Mouse (Mus musculus) hindbrain, embryonic 14.5 days (tissue): ENCODE results near the gene Ikbip. TPM values are rescaled to one million over a fixed set of nuclear protein-coding genes. Genes with fewer than 3 reads are reported as not detected.

Experiments
- ATAC-seq: fragments of 200-750 bp; cut with Nextera tagmentation; 2 replicates; pipeline ENCODE4 v1.8.0; 2017; ENCODE audit warnings: moderate number of reproducible peaks, mild to moderate bottlenecking, moderate TSS enrichment, moderate library complexity; ENCODE audit not compliant: low FRiP score
- DNase-seq: peaks from one replicate; pipeline ENCODE4 v3.0.0-alpha.2; 2015; ENCODE audit warnings: low spot score
- H3K27ac ChIP-seq: fragments of 300-500 bp; sonication (generic); 2 replicates; pipeline ENCODE4 v1.5.1; 2014; ENCODE audit warnings: mild to moderate bottlenecking, moderate library complexity
- H3K27me3 ChIP-seq: fragments of 300-500 bp; sonication (generic); 2 replicates; pipeline ENCODE4 v1.6.1; 2014; ENCODE audit warnings: mild to moderate bottlenecking, low read length, mixed read lengths; ENCODE audit not compliant: control insufficient read depth, insufficient read depth
- H3K36me3 ChIP-seq: fragments of 300-500 bp; sonication (generic); replicated peaks from 2 replicates; pipeline ENCODE4 v1.6.1; 2014; ENCODE audit not compliant: control insufficient read depth, insufficient read depth
- H3K4me1 ChIP-seq: fragments of 300-500 bp; sonication (generic); replicated peaks from 2 replicates; pipeline ENCODE4 v1.6.1; 2014; ENCODE audit warnings: antibody characterized with exemption, low read length, mixed read lengths; ENCODE audit not compliant: control insufficient read depth, insufficient read depth
- H3K4me2 ChIP-seq: fragments of 300-500 bp; sonication (generic); replicated peaks from 2 replicates; pipeline ENCODE4 v1.6.1; 2014; ENCODE audit warnings: mild to moderate bottlenecking, moderate library complexity
- H3K4me3 ChIP-seq: fragments of 300-500 bp; sonication (generic); replicated peaks from 2 replicates; pipeline ENCODE4 v1.5.1; 2014; ENCODE audit warnings: mild to moderate bottlenecking, low read length
- H3K9ac ChIP-seq: fragments of 300-500 bp; sonication (generic); 2 replicates; pipeline ENCODE4 v1.6.1; 2014
- H3K9me3 ChIP-seq: fragments of 300-500 bp; sonication (generic); 2 replicates; pipeline ENCODE4 v1.6.1; 2016; ENCODE audit warnings: low read length; ENCODE audit not compliant: control insufficient read depth
- WGBS: fragments of 180-500 bp; shearing (Covaris S2); extraction: QIAGEN DNeasy Blood & Tissue Kit; methylation state at CpG from one replicate; pipeline ENCODE4 v1.1.7; 2014; 5-methylcytosine and 5-hydroxymethylcytosine counted together
- polyA plus RNA-seq: library from polyadenylated mRNA; unstranded; fragments of >200 nt; fragmentation: Nextera tagmentation; extraction: Ambion mirVana; gene quantifications from 2 replicates; pipeline ENCODE4 v1.2.1, GENCODE M21; 2014

The Ikbip gene
- polyA plus RNA-seq, 1 experiment from 2014 or later = 19.8 TPM

DNA sequence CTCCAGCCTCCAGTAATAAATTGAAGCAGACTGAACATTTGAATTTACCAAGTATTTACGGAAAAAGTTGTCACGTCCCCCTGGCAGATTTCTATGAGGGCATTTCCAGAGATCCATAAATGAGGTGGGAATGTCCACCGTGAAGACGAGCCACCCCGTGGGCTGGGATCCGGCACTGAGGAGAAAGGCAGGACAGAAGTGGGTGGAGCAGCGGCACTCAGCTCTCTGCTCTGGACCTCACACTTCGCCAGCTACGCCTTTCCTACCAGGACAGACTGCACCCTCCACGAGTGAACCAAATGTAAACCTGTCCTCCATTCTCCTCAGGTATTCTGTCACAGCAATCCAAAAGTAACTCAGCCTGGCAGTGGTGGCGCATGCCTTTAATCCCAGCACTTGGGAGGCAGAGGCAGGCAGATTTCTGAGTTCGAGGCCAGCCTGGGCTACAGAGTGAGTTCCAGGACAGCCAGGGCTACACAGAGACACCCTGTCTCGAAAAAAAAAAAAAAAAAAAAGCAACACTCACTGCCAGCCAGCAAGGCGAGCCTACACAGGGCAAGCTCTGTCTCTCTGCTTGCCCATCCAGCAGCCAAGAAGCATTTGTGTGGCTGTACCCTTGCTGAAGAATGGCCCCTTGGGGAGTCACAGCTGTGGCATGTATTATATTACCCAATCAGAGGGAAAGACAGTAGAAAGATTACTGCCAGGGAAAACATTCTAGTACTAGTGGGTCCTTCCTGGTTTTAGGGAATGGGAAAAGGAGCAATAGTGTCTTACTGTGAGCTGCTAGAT lies 20.3 kb downstream of the Ikbip start:
- Histone ChIP-seq H3K27me3 (no peaks in the 10 kb centered on the region), H3K4me1 (no peaks in the 10 kb centered on the region), H3K27ac (no peak overlapping the region), H3K4me3 (no peak overlapping the region), H3K4me2 (no peak overlapping the region), H3K9ac (no peak overlapping the region), H3K36me3 (peaks cover 6% of the 10 kb centered on the region), H3K9me3 (no peaks in the 10 kb centered on the region)
- ATAC-seq (no peak), DNase-seq (no peak)
- 92% methylated on average over 14 of the region's 14 CpGs for WGBS

DNA sequence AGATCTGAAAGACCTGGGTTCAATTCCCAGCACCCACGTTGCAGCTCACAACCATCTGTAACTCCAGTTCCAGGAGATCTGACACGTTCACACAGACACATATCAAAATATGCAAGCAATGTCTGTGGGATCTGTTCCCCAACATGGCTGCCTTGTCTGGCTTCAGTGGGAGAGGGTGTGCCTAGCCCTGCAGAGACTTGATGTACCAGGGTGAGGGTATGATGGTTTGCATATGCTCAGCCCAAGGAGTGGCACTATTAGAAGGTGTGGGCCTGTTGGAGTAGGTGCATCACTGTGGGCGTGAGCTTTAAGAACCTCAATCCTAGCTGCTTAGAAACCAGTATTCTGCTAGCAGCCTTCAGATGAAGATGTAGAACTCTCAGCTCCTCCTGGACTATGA lies 23.2 kb downstream of the Ikbip start:
- Histone ChIP-seq H3K9ac (no peak overlapping the region), H3K36me3 (peaks cover 6% of the 10 kb centered on the region), H3K9me3 (no peaks in the 10 kb centered on the region), H3K4me1 (no peaks in the 10 kb centered on the region), H3K4me2 (no peak overlapping the region), H3K27ac (no peak overlapping the region), H3K4me3 (no peak overlapping the region), H3K27me3 (no peaks in the 10 kb centered on the region)
- WGBS = 93% methylated on average over 3 of the region's 3 CpGs
- DNase-seq (no peak), ATAC-seq (no peak)

DNA sequence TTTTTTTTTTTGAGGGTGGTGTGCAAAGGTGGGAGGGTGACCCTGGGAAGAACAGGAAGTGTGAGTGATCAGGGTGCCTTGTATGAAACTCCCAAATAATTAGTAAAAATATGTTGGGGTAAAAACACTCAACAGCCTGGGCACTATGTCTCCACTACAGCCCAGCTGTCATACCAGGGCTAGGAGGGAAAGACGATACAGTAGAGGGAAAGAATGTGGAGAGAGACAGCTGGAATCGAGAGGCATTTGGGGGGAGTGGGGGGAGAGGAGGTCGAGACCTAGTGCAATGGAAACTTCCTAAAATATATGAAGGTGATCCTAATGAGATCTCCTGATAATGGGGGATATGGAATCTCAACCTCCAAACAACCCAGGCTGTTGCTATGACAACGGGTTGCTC lies 27.1 kb downstream of the Ikbip start:
- H3K4me3 ChIP-seq = no peak overlapping the region
- WGBS = 80% methylated on average over 4 of the region's 4 CpGs
- DNase-seq = no peak

DNA sequence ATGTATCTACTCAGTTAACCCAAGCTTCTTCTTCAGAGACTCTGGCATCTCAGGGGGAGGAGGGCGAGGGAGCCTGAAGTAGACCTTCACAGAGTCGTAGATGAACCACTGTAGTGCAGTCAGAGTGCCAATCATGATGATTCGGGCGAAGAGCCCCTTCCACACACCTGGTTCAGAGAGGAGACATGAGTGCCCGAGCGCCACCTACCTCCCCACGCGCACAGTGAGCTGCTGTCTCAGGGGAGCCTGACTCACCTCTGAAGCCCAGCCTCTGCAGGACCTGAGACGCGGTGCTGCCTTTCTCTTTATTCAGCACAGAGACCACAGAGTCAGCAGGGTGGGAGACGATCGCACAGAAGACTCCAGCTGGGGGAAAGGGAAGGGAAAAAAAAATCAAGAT lies 34.2 kb downstream of the Ikbip start:
- peaks cover 93% of the 10 kb centered on the region for H3K36me3 ChIP-seq
- H3K27me3 ChIP-seq = no peaks in the 10 kb centered on the region
- H3K4me1 ChIP-seq = peaks cover 5% of the 10 kb centered on the region
- H3K27ac ChIP-seq = no peak overlapping the region
- WGBS = 96% methylated on average over 12 of the region's 12 CpGs
- ATAC-seq (no peak), DNase-seq (no peak)
- H3K9me3 ChIP-seq = peaks cover 10% of the 10 kb centered on the region; the same call in 1 of the 2 replicates
- no peak overlapping the region for H3K4me3 ChIP-seq
- H3K9ac ChIP-seq = no peak overlapping the region
- H3K4me2 ChIP-seq = no peak overlapping the region

More for the DNA sequence above, 27.1 kb downstream of the Ikbip start:
- Histone ChIP-seq H3K27me3 (no peaks in the 10 kb centered on the region), H3K36me3 (peaks cover 27% of the 10 kb centered on the region), H3K4me1 (no peaks in the 10 kb centered on the region), H3K27ac (no peak overlapping the region), H3K4me2 (no peak overlapping the region), H3K9ac (no peak overlapping the region), H3K9me3 (peaks cover 10% of the 10 kb centered on the region; the same call in 1 of the 2 replicates)
- no peak for ATAC-seq

DNA sequence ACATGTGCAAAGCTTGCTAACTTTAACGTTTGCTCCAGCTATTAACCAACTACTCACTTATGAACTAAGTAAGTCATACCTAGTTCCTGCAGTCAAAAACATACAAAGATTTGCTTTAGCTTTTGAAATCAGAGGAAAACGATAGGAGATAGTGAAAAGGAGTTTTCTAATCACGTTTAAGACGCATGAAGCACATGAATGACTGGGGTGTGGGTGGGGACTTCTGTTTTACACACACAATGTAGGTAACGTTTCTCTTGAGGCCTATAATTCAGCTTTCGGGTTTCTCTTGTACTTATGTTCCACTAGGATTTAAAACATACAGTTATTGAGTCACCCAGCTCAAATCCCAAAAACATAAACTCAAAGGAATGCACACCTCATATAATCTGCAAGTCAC lies 39.9 kb downstream of the Ikbip start:
- no peak overlapping the region for H3K27ac ChIP-seq

DNA sequence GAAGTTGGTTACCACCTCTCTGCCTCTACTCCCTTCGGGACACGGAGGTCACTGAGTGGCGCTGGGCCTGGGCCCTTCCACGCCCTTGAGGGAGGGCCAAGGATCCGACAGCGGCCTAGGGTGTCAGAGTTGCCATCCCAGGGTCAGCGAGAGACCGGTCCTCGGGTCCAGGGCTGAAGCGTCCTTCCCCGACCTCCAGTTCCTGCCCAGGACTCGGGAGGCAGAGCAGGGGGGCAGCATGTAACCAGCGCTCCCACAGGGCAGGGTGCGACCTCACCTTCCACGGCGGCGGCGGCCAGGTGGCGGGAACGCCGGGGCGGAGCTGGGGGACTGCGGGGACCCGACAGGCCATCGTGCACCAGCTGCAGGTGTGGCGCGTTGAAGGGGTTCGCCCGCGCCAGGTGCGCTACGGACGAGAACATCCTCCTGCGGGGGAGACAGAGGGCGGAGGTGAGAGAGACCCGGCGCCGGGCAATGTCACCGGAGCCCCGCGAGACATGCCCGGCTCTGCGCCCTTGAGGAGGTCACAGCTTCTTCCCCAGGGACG lies 40.6 kb downstream of the Ikbip start:
- DNase-seq = no peak
- Histone ChIP-seq H3K36me3 (peaks cover 35% of the 10 kb centered on the region), H3K9me3 (no peaks in the 10 kb centered on the region), H3K27ac (peak overlapping the region; percentile 97), H3K4me3 (peak overlapping the region; percentile 100), H3K4me1 (peaks cover 15% of the 10 kb centered on the region), H3K4me2 (peak overlapping the region; percentile 96), H3K9ac (peak overlapping the region; percentile 100), H3K27me3 (no peaks in the 10 kb centered on the region)
- ATAC-seq = peak; percentile 39
- WGBS = under 1% methylated on average over 43 of the region's 44 CpGs

More for the DNA sequence above, 39.9 kb downstream of the Ikbip start:
- 36% methylated on average over 6 of the region's 6 CpGs for WGBS
- Histone ChIP-seq H3K4me1 (peaks cover 15% of the 10 kb centered on the region), H3K27me3 (no peaks in the 10 kb centered on the region), H3K4me2 (peak overlapping the region; percentile 96), H3K9ac (peak overlapping the region; percentile 100), H3K9me3 (no peaks in the 10 kb centered on the region), H3K36me3 (peaks cover 43% of the 10 kb centered on the region), H3K4me3 (peak overlapping the region; percentile 100)
- ATAC-seq (no peak), DNase-seq (no peak)

DNA sequence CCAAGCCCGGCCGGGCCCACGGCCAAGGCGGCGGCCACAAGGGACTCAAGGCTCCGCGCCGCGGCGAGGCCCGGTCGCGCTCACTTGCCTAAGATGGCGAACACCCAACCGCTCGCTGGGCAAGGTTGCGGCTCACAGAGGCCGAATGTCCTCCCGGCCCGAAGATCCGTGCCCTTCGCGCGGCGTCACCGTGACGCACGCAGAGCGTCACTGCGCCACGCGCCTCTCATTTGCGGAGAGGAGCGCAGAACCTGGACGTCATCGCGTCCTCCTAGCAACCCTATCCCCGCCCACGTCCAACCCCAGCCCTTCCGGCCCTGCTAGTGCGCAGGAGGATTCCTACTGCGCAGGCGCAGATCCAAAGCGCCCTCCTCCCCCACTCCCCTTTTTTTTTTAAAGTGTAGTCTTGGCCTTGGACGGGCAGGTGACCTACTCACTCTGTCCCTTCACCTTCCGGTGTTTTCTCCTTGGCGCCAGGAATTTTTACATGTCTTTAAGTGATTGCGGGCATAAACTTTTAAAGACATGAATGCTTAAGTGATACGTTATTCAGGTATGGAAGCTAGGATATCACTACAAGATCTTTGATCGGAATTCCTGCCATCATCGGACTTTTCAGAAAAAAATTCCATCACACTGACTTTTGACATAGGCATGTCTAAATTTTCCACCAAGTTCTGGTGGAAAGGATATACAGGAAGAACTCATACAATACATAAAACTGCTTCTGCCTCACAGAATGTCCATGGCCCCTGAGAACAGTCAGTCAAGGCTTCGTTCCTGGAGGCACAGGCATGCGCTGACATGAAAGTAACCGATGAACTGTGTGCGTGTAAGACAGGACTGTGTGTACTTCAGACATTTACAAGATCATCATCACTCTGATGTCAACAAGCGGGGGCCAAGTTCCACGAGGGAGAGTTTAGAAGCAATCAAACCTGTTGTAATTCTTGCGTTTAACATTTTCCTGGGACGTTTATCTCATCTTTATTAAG lies 41.4 kb downstream of the Ikbip start, which contains the start of gene Slc25a3:
TSS of gene Slc25a3 (minus strand) at position 232 of the 995 bp plus-strand sequence.
- ATAC-seq = peak; percentile 100
- H3K9me3 ChIP-seq = no peaks in the 10 kb centered on the region
- H3K27ac ChIP-seq = peak within 1 kb of the TSS; percentile 97

DNA sequence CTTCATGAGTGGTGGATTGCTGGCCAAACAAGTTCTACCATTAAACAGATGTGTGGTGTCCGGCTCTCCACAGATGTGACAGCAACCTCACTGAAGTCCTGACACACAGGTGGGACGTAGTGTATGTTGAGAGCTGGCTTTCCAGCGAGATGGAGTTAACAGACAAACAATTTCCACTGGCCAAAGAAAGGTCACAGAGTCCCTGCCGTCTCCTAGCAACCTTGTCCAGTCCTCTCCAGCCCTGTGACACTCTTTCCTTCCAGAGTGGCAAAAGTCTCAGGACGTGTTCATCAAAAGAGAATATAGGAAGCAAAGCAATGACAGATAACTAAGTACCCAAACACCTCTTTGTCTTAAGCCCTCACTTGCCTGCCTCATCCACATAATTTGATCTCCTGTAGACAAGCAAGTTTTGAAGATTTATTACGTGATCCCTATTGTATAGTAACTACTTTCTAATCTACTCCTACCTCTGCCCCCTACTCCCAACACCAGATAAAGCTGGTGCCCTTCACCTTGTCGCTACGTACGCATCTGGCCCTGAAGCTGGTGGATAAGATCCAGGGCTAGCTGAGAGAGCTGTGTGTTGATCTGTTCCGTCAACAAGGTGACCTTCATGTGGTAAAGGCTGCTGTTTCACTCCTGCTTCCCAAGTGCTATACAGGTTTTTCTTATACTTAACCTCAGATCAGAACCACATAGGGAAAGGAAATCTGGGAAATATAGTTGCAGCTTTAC lies 44.0 kb downstream of the Ikbip start:
- Histone ChIP-seq H3K27me3 (no peaks in the 10 kb centered on the region), H3K4me3 (no peak overlapping the region), H3K9ac (no peak overlapping the region), H3K36me3 (peaks cover 4% of the 10 kb centered on the region), H3K4me1 (peaks cover 12% of the 10 kb centered on the region), H3K27ac (no peak overlapping the region), H3K9me3 (no peaks in the 10 kb centered on the region), H3K4me2 (no peak overlapping the region)
- ATAC-seq (no peak), DNase-seq (no peak)
- 74% methylated on average over 10 of the region's 10 CpGs for WGBS

More for the DNA sequence above, 41.4 kb downstream of the Ikbip start, which contains the start of gene Slc25a3:
- Histone ChIP-seq H3K9ac (peak within 1 kb of the TSS; percentile 100), H3K4me1 (peaks cover 15% of the 10 kb centered on the region), H3K4me2 (peak within 1 kb of the TSS; percentile 96), H3K27me3 (no peaks in the 10 kb centered on the region), H3K36me3 (peaks cover 28% of the 10 kb centered on the region), H3K4me3 (peak within 1 kb of the TSS; percentile 100)
- 13% methylated on average over 59 of the region's 59 CpGs for WGBS
- DNase-seq = peak; percentile 99
